Mouse (Mus musculus): ENCODE measurements around the gene Polr1a.
A peak's percentile ranks its signal among the peaks of the same experiment; 100 is the strongest.

Gene Polr1a

GRCm38 (mm10) chr6:71949721-71950120 lies 40.9 kb downstream of the Polr1a start:
- DNase-seq (ENCODE audit: low spot score): no peak

- DNase-seq (ENCODE audit: low spot score): peak; percentile 60
Observed at GRCm38 (mm10) chr6:71950592-71950991, 41.7 kb downstream of the Polr1a start.

- DNase-seq (ENCODE audit: low spot score): no peak
Observed at GRCm38 (mm10) chr6:71951192-71951591, 42.3 kb downstream of the Polr1a start.

- DNase-seq (ENCODE audit: low spot score): no peak
Observed at GRCm38 (mm10) chr6:71962119-71962518, 53.3 kb downstream of the Polr1a start.

GRCm38 (mm10) chr6:71962706-71963105 lies 53.9 kb downstream of the Polr1a start:
- no peak for DNase-seq (ENCODE audit: low spot score)

- DNase-seq (ENCODE audit: low spot score): no peak
Observed at GRCm38 (mm10) chr6:71963561-71963960, 54.7 kb downstream of the Polr1a start.

GRCm38 (mm10) chr6:71966683-71967303 lies 57.9 kb downstream of the Polr1a start:
- DNase-seq (ENCODE audit: low spot score): no peak

GRCm38 (mm10) chr6:71967847-71968246 lies 59.0 kb downstream of the Polr1a start:
- DNase-seq (ENCODE audit: low spot score): no peak

- no peak for DNase-seq (ENCODE audit: low spot score)
Observed at GRCm38 (mm10) chr6:71969459-71969858, 60.6 kb downstream of the Polr1a start.

- DNase-seq (ENCODE audit: low spot score): no peak
Observed at GRCm38 (mm10) chr6:71970154-71970553, 61.3 kb downstream of the Polr1a start.

- no peak for DNase-seq (ENCODE audit: low spot score)
Observed at GRCm38 (mm10) chr6:71976592-71976991, 67.7 kb downstream of the Polr1a start.

GRCm38 (mm10) chr6:71980165-71980564 lies 71.3 kb downstream of the Polr1a start:
- no peak for DNase-seq (ENCODE audit: low spot score)

- no peak for DNase-seq (ENCODE audit: low spot score)
Observed at GRCm38 (mm10) chr6:71980587-71980986, 71.7 kb downstream of the Polr1a start.

- no peak for DNase-seq (ENCODE audit: low spot score)
Observed at GRCm38 (mm10) chr6:71981450-71981849, 72.6 kb downstream of the Polr1a start.

GRCm38 (mm10) chr6:71985984-71986383 lies 77.1 kb downstream of the Polr1a start:
- DNase-seq (ENCODE audit: low spot score): no peak

- no peak for DNase-seq (ENCODE audit: low spot score)
Observed at GRCm38 (mm10) chr6:71987546-71988248, 78.8 kb downstream of the Polr1a start.

- DNase-seq (ENCODE audit: low spot score): no peak
Observed at GRCm38 (mm10) chr6:71989647-71990351, 80.9 kb downstream of the Polr1a start.

GRCm38 (mm10) chr6:71990371-71990837 lies 81.6 kb downstream of the Polr1a start:
- DNase-seq (ENCODE audit: low spot score): no peak

- DNase-seq (ENCODE audit: low spot score): no peak
Observed at GRCm38 (mm10) chr6:71991190-71991932, 82.5 kb downstream of the Polr1a start.

GRCm38 (mm10) chr6:71991933-71992325 lies 83.1 kb downstream of the Polr1a start:
- DNase-seq (ENCODE audit: low spot score): no peak

GRCm38 (mm10) chr6:71994004-71994403 lies 85.2 kb downstream of the Polr1a start:
- DNase-seq (ENCODE audit: low spot score): no peak

- no peak for DNase-seq (ENCODE audit: low spot score)
Observed at GRCm38 (mm10) chr6:71995081-71995480, 86.2 kb downstream of the Polr1a start.

Measured in urinary bladder, postnatal 14 days (tissue).